ENCODE assay signal across 11 mouse cellular contexts in genomic region chr4:41497046-41497445, GRCm38 (mm10). TPM values are rescaled to one million over a fixed set of nuclear protein-coding genes. Genes with fewer than 3 reads are reported as not detected.
DNase-seq lines count a peak whose midpoint lies in the region; ATAC-seq and TF ChIP-seq lines count a peak whose summit lies in the region.
"Had no signal": no experiment of that assay in that cellular context is flagged by ENCODE, and none has a peak within 500 bp of the region (broad histone marks: within the 10 kb centered on the region; RNA-seq: fewer than 3 reads in every experiment).

No protein-coding gene starts in this region.

- no peaks in the 10 kb centered on the region for H3K9me3 ChIP-seq in heart, embryonic 13.5 days
- H3K9me3 ChIP-seq in midbrain, embryonic 16.5 days (replicated peaks; ENCODE audit: control insufficient read depth, low read length, poor library complexity, severe bottlenecking), result no peaks in the 10 kb centered on the region
- H3K9me3 ChIP-seq: heart, embryonic 10.5 days had no signal

- H3K27ac ChIP-seq in heart, embryonic 13.5 days (replicated peaks), result no peak overlapping the region
- peak overlapping the region; percentile 80 for H3K27ac ChIP-seq in layer of hippocampus, adult 2 months
- no peak overlapping the region for H3K27ac ChIP-seq in midbrain, embryonic 16.5 days (ENCODE audit: low read length)

- H3K9ac ChIP-seq in heart, embryonic 13.5 days, result no peak overlapping the region
- H3K9ac ChIP-seq in midbrain, embryonic 16.5 days (ENCODE audit: low read depth, low read length), result peak overlapping the region; percentile 54

- no peak for ATAC-seq in heart, embryonic 13.5 days (ENCODE audit: extremely low read depth, insufficient number of reproducible peaks, low FRiP score, low TSS enrichment)
- ATAC-seq in midbrain, embryonic 16.5 days, result no peak

- H3K4me3 ChIP-seq in heart, embryonic 13.5 days, result no peak overlapping the region; the same call in 1 of the 2 replicates
- H3K4me3 ChIP-seq in layer of hippocampus, adult 2 months, result peak overlapping the region; percentile 40; the same call in 1 of the 2 replicates
- H3K4me3 ChIP-seq in midbrain, embryonic 16.5 days (ENCODE audit: low read depth, low read length), result peak overlapping the region; percentile 36

- no peak for DNase-seq in heart, adult 11 months
- no peak for DNase-seq in layer of hippocampus, adult 2 months (ENCODE audit: low spot score in 2 of 2)
- no peak for DNase-seq in layer of hippocampus, adult 11-12 months (ENCODE audit: low spot score)
- peak; percentile 66 for DNase-seq in kidney, postnatal 14 days
- no peak for DNase-seq in adrenal gland, postnatal 10 days
- DNase-seq: cerebellum, adult 11-12 months had no signal

- H3K4me1 ChIP-seq in heart, embryonic 13.5 days, result peaks cover 24% of the 10 kb centered on the region
- peaks cover 6% of the 10 kb centered on the region; the same call in 1 of the 2 replicates for H3K4me1 ChIP-seq in midbrain, embryonic 16.5 days (ENCODE audit: control insufficient read depth, insufficient read depth, low read length)

- H3K4me2 ChIP-seq in heart, embryonic 13.5 days, result peak overlapping the region; percentile 71; the same call in 1 of the 2 replicates
- peak overlapping the region; percentile 61 for H3K4me2 ChIP-seq in midbrain, embryonic 16.5 days (ENCODE audit: low read length)

- TF ChIP-seq CTCF in layer of hippocampus, adult 2 months (conservative IDR thresholded peaks at IDR 0.05), result no peak

- WGBS in heart, embryonic 13.5 days, result 49% methylated on average over 5 of the region's 5 CpGs
- 51% methylated on average over 5 of the region's 5 CpGs for WGBS in midbrain, embryonic 16.5 days

- peaks cover 77% of the 10 kb centered on the region for H3K27me3 ChIP-seq in heart, embryonic 13.5 days (replicated peaks)
- H3K27me3 ChIP-seq in midbrain, embryonic 16.5 days (ENCODE audit: control insufficient read depth, insufficient read depth, low read depth, low read length), result peaks cover 45% of the 10 kb centered on the region

- H3K36me3 ChIP-seq in heart, embryonic 13.5 days, result no peaks in the 10 kb centered on the region
- no peaks in the 10 kb centered on the region; the same call in 1 of the 2 replicates for H3K36me3 ChIP-seq in midbrain, embryonic 16.5 days (ENCODE audit: control insufficient read depth, insufficient read depth, low read length)
- H3K36me3 ChIP-seq: heart, embryonic 10.5 days had no signal

RNA-seq across cellular contexts. Expression of gene AI464131, which starts 5.8 kb away (rescaled TPM):
- 2.0 and 2.2 TPM in 2 replicates for polyA plus RNA-seq in heart, embryonic 13.5 days (2015; fragmentation: Nextera tagmentation; extraction: Ambion mirVana)
- total RNA-seq in layer of hippocampus, adult 2 months (2021), result 10 to 100 TPM; 31.4 to 31.8 TPM
- polyA plus RNA-seq in midbrain, embryonic 16.5 days (2015; fragmentation: Nextera tagmentation; extraction: Ambion mirVana), result 7.4 and 11.6 TPM in 2 replicates
- 10 to 100 TPM; 13.3 to 17.4 TPM for total RNA-seq in adrenal gland, postnatal 10 days (2021)

RNA-seq across cellular contexts. Expression of gene 1110017D15Rik, which starts 20.1 kb away (rescaled TPM):
- 0.44 TPM in 1 of 2 replicates, not detected in the other for polyA plus RNA-seq in heart, embryonic 13.5 days (2015; fragmentation: Nextera tagmentation; extraction: Ambion mirVana)
- 1 to 10 TPM; 4.5 to 6.1 TPM for total RNA-seq in layer of hippocampus, adult 2 months (2021)
- polyA plus RNA-seq in midbrain, embryonic 16.5 days (2015; fragmentation: Nextera tagmentation; extraction: Ambion mirVana), result 15.1 and 18.5 TPM in 2 replicates
- under 1 TPM in 1 of 2 experiments, not detected in 1; 0.45 TPM for total RNA-seq in adrenal gland, postnatal 10 days (2021)
- total RNA-seq: gastrocnemius, adult 18-20 months; MEL had no signal

RNA-seq across cellular contexts. Expression of gene Nudt2, which starts 32.1 kb away (rescaled TPM):
- 39.6 and 43.1 TPM in 2 replicates for polyA plus RNA-seq in heart, embryonic 13.5 days (2015; fragmentation: Nextera tagmentation; extraction: Ambion mirVana)
- total RNA-seq in layer of hippocampus, adult 2 months (2021), result 10 to 100 TPM; 29.3 to 30.4 TPM
- polyA plus RNA-seq in midbrain, embryonic 16.5 days (2015; fragmentation: Nextera tagmentation; extraction: Ambion mirVana), result 70.6 and 80.8 TPM in 2 replicates
- total RNA-seq in adrenal gland, postnatal 10 days (2021), result 10 to 100 TPM; 30.2 to 30.9 TPM

RNA-seq across cellular contexts. Expression of gene Kif24, which starts 32.4 kb away (rescaled TPM):
- 3.4 and 4.2 TPM in 2 replicates for polyA plus RNA-seq in heart, embryonic 13.5 days (2015; fragmentation: Nextera tagmentation; extraction: Ambion mirVana)
- 1 to 10 TPM; 1.2 to 1.3 TPM for total RNA-seq in layer of hippocampus, adult 2 months (2021)
- polyA plus RNA-seq in midbrain, embryonic 16.5 days (2015; fragmentation: Nextera tagmentation; extraction: Ambion mirVana), result 2.5 and 3.0 TPM in 2 replicates
- 1 to 10 TPM; 2.8 to 4.5 TPM for total RNA-seq in adrenal gland, postnatal 10 days (2021)
